Mouse (Mus musculus) small intestine, adult 2 months (tissue): Measurements from ENCODE around the gene Zfp598.

Source experiments
- CTCF ChIP-seq: fragments of 200-500 bp; IDR thresholded peaks from 2 replicates; pipeline ENCODE4 v1.5.1; 2012; ENCODE audit warnings: low read depth, mild to moderate bottlenecking, control low read depth, inconsistent platforms, low read length, moderate library complexity, mixed read lengths; ENCODE audit not compliant: insufficient replicate concordance, insufficient read length; ENCODE audit errors: extremely low read depth
- POLR2A ChIP-seq: fragments of 200-500 bp; IDR thresholded peaks from 2 replicates; pipeline ENCODE4 v1.6.1; 2012; ENCODE audit warnings: low read depth, mild to moderate bottlenecking, control low read depth, inconsistent platforms, low read length, moderate library complexity

DNA sequence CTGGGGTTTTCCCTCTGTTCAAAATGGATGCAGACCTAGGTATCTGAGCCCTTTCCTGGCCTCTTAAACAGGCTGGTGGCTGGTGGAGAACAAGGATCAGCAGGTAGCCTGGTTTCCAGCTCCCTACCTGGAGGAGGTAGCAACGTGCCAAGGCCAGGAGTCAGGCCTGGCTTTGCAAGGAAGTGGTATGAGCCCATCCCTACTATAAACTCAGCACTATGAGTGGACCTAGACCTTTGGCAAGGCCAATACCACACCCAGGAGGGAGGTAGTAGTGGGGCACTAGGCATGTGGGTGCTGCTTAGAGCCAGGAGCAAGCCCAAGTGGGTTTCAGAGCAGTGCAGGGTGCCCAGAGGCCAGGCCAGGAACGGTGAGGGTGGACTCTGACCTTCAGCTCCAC, 30.0 kb downstream of the Zfp598 start:
- TF ChIP-seq CTCF, result no peak
- TF ChIP-seq POLR2A, result peak; percentile 76
